ENCODE assay signal across 7 mouse cellular contexts in the genomic region with DNA sequence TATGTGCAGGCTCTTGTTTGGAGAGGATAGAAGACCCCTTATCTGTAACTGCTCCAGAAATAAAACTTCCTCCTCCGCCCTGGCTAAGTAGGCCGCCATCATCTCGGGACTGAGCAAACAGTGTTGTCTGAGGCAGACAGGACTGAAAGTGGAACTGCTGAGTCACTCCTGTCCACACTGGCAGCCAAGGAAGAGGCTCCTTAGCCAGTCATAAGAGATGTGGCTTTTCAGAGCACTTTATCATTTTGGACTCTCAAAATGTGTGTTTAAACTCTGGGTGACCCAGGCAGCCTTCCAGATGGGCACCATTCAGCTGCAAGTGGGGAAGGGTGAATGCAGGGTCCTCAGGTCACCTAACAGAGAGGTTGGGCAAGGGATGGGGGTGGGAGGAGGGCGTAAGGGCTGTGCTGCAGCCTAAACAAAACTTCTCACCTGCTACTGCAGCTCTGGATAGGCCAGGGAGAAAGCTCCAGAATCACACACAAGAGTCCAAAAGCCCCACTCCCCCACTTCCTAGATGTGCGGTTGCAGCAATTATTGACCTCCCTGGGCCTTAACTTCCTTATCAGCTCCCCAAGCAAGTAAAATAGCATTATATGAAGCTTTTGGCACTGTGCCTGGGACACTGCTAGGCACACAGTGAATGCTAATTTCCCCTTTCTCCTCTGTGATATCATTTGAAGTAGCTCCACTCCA.
DNase-seq lines count a peak whose midpoint lies in the region; ATAC-seq and TF ChIP-seq lines count a peak whose summit lies in the region.

No protein-coding gene starts in this region.

- H3K9me3 ChIP-seq in lung, postnatal 0 days (ENCODE audit: low read length) = no peaks in the 10 kb centered on the region

- 0 out of 2 replicates have a peak overlapping the region, but pooled peaks have one; percentile 8 for H3K9ac ChIP-seq in lung, postnatal 0 days (replicated peaks; ENCODE audit: low read depth)

- 18% methylated on average over 5 of the region's 5 CpGs for WGBS in lung, postnatal 0 days

- TF ChIP-seq EP300 in lung, postnatal 0 days (IDR thresholded peaks at IDR 0.05) = no peak

- peaks cover 29% of the 10 kb centered on the region for H3K4me1 ChIP-seq in lung, postnatal 0 days (ENCODE audit: insufficient read depth, low read depth, low read length)

- no peak overlapping the region for H3K4me3 ChIP-seq in lung, postnatal 0 days (ENCODE audit: low read depth, low read length)
- no peak overlapping the region for H3K4me3 ChIP-seq in layer of hippocampus, adult 2 months

- H3K4me2 ChIP-seq in lung, postnatal 0 days (replicated peaks; ENCODE audit: low read depth, low read length) = no peak overlapping the region; the same call in 1 of the 2 replicates

- DNase-seq in A20 (ENCODE audit: low read depth, low spot score) = peak; percentile 64
- peak; percentile 19 for DNase-seq in kidney, adult 18-20 months
- DNase-seq in lung, postnatal 0 days (ENCODE audit: low spot score) = peak; percentile 75
- no peak for DNase-seq in layer of hippocampus, adult 2 months (ENCODE audit: low spot score in 2 of 2)
- DNase-seq in thymus, postnatal 0 days (ENCODE audit: low spot score) = no peak

- ATAC-seq in CD4-positive, CD25-positive, alpha-beta regulatory T cell, adult 4 months = peak; percentile 37
- ATAC-seq in erythroblast, adult 5-6 weeks (replicated peaks; ENCODE audit: low FRiP score, poor library complexity, severe bottlenecking) = peak; percentile 98
- ATAC-seq in lung, postnatal 0 days = peak; percentile 85

- no peaks in the 10 kb centered on the region for H3K36me3 ChIP-seq in lung, postnatal 0 days (ENCODE audit: insufficient read depth, low read length)

- no peak for TF ChIP-seq CTCF in lung, postnatal 0 days (IDR thresholded peaks at IDR 0.05)
- TF ChIP-seq CTCF in layer of hippocampus, adult 2 months (conservative IDR thresholded peaks at IDR 0.05) = no peak

- peak overlapping the region; percentile 38; the same call in 1 of the 2 replicates for H3K27ac ChIP-seq in lung, postnatal 0 days (ENCODE audit: low read length)
- H3K27ac ChIP-seq in layer of hippocampus, adult 2 months = no peak overlapping the region

- no peaks in the 10 kb centered on the region for H3K27me3 ChIP-seq in lung, postnatal 0 days (replicated peaks; ENCODE audit: insufficient read depth, low read length)

Comparison
In these comparisons a context has a peak if more than half of its experiments do, and no peak if none do; other contexts are left out.
1. DNase-seq: peak in A20 (single experiment), kidney, adult 18-20 months (single experiment) and lung, postnatal 0 days (single experiment); none in layer of hippocampus, adult 2 months (0 of 2) and thymus, postnatal 0 days (single experiment).
2. ATAC-seq: peak in every context shown above with its lines; median percentile 98 in erythroblast, adult 5-6 weeks; 85 in lung, postnatal 0 days; 37 in CD4-positive, CD25-positive, alpha-beta regulatory T cell, adult 4 months.